Mouse (Mus musculus) cerebellum, postnatal 36 days (tissue): ENCODE results near the gene Pcdh20.

Experiments used
- DNase-seq, 2 experiments: peaks; one replicate each; pipeline ENCODE4 v3.0.0; 2021 to 2022; ENCODE audit warnings: mixed read lengths in 2 of 2

The Pcdh20 gene

GRCm38 (mm10) chr14:88470495-88471434 lies at the start of gene Pcdh20:
Pcdh20 (minus strand) TSS chr14:88471396.
- peak in 1 of 2 experiments; percentile 5 for DNase-seq

GRCm38 (mm10) chr14:88479909-88480308 lies 8.7 kb upstream of the Pcdh20 start:
- DNase-seq: no peak

GRCm38 (mm10) chr14:88469956-88470355 lies 1.2 kb downstream of the Pcdh20 start:
- no peak for DNase-seq

GRCm38 (mm10) chr14:88469361-88469760 lies 1.8 kb downstream of the Pcdh20 start:
- DNase-seq: no peak

- DNase-seq: no peak
Observed at GRCm38 (mm10) chr14:88466416-88466815, 4.8 kb downstream of the Pcdh20 start.

GRCm38 (mm10) chr14:88464356-88464755 lies 6.8 kb downstream of the Pcdh20 start:
- DNase-seq: no peak

- DNase-seq: no peak
Observed at GRCm38 (mm10) chr14:88463357-88463756, 7.8 kb downstream of the Pcdh20 start.

- DNase-seq: no peak
Observed at GRCm38 (mm10) chr14:88462944-88463343, 8.3 kb downstream of the Pcdh20 start.

- DNase-seq: no peak
Observed at GRCm38 (mm10) chr14:88460705-88461104, 10.5 kb downstream of the Pcdh20 start.

- no peak for DNase-seq
Observed at GRCm38 (mm10) chr14:88443304-88443703, 27.9 kb downstream of the Pcdh20 start.

- DNase-seq: no peak
Observed at GRCm38 (mm10) chr14:88429393-88429792, 41.8 kb downstream of the Pcdh20 start.

- no peak for DNase-seq
Observed at GRCm38 (mm10) chr14:88427370-88427769, 43.8 kb downstream of the Pcdh20 start.
